Mouse (Mus musculus) embryonic facial prominence, embryonic 15.5 days (tissue): ENCODE results near the gene Paqr8. TPM values are rescaled to one million over a fixed set of nuclear protein-coding genes. Genes with fewer than 3 reads are reported as not detected.

Source experiments
- ATAC-seq: fragments of 200-750 bp; cut with Nextera tagmentation; 2 replicates; pipeline ENCODE4 v1.8.0; 2017; ENCODE audit warnings: low read depth, moderate TSS enrichment; ENCODE audit not compliant: insufficient number of reproducible peaks, low FRiP score, low TSS enrichment
- H3K27ac ChIP-seq: fragments of 300-500 bp; sonication (generic); replicated peaks from 2 replicates; pipeline ENCODE4 v1.5.1; 2015; ENCODE audit warnings: mild to moderate bottlenecking, inconsistent platforms
- H3K27me3 ChIP-seq: fragments of 300-500 bp; sonication (generic); 2 replicates; pipeline ENCODE4 v1.6.1; 2015; ENCODE audit warnings: inconsistent platforms
- H3K36me3 ChIP-seq: fragments of 300-500 bp; sonication (generic); 2 replicates; pipeline ENCODE4 v1.6.1; 2015; ENCODE audit warnings: mild to moderate bottlenecking, inconsistent platforms
- H3K4me1 ChIP-seq: fragments of 300-500 bp; sonication (generic); 2 replicates; pipeline ENCODE4 v1.6.1; 2015; ENCODE audit warnings: inconsistent platforms
- H3K4me2 ChIP-seq: fragments of 300-500 bp; sonication (generic); replicated peaks from 2 replicates; pipeline ENCODE4 v1.6.1; 2015; ENCODE audit warnings: mild to moderate bottlenecking, inconsistent platforms
- H3K4me3 ChIP-seq: fragments of 300-500 bp; sonication (generic); replicated peaks from 2 replicates; pipeline ENCODE4 v1.5.1; 2015; ENCODE audit warnings: mild to moderate bottlenecking, inconsistent platforms
- H3K9ac ChIP-seq: fragments of 300-500 bp; sonication (generic); 2 replicates; pipeline ENCODE4 v1.6.1; 2015; ENCODE audit warnings: inconsistent platforms
- H3K9me3 ChIP-seq: fragments of 300-500 bp; sonication (generic); replicated peaks from 2 replicates; pipeline ENCODE4 v1.6.1; 2016; ENCODE audit warnings: inconsistent platforms
- WGBS: fragments of 180-500 bp; shearing (Covaris S2); methylation state at CpG from one replicate; pipeline ENCODE4 v1.1.7; 2015; 5-methylcytosine and 5-hydroxymethylcytosine counted together
- polyA plus RNA-seq: library from polyadenylated mRNA; unstranded; fragments of >200 nt; fragmentation: Nextera tagmentation; extraction: Ambion mirVana; gene quantifications from 2 replicates; pipeline ENCODE4 v1.2.1, GENCODE M21; 2015

Paqr8 gene
- 5.4 and 5.8 TPM in 2 replicates for polyA plus RNA-seq

DNA sequence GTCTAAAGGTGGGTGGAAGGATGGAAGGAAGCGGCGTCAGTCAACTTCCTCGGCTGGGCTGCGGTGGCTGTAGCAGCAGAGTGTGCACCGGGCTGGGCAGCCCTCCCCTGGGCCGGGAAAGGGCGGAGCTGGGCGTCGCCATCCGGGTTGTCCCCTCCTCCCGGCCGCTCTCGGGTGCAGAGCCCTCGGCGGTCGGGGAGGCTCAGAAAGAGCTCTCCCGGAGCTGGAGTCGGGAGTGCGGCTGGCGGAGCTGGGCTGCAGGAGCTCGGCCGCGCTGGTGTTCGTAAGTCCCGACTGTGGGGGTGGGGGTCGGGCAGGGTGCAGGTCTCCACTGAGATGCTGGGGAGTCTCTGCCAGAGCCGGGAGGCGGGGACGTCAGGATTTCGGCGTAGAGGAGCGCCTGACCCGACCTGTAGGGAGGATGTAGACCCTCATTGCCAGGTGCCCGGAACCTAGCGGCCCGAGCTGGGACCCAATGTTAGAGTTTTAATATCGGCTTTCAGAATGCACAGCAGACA lies at the start of gene Paqr8:
TSS of gene Paqr8 (plus strand) at position 203 of the 518 bp plus-strand sequence.
- H3K36me3 ChIP-seq: no peaks in the 10 kb centered on the region
- ATAC-seq: peak; percentile 97
- under 1% methylated on average over 37 of the region's 37 CpGs for WGBS
- H3K27me3 ChIP-seq: no peaks in the 10 kb centered on the region
- peak within 1 kb of the TSS; percentile 85 for H3K27ac ChIP-seq
- H3K9ac ChIP-seq: peak within 1 kb of the TSS; percentile 67
- peaks cover 11% of the 10 kb centered on the region; the same call in 1 of the 2 replicates for H3K4me1 ChIP-seq
- peak within 1 kb of the TSS; percentile 71 for H3K4me2 ChIP-seq
- H3K4me3 ChIP-seq: peak within 1 kb of the TSS; percentile 69
- no peaks in the 10 kb centered on the region for H3K9me3 ChIP-seq

DNA sequence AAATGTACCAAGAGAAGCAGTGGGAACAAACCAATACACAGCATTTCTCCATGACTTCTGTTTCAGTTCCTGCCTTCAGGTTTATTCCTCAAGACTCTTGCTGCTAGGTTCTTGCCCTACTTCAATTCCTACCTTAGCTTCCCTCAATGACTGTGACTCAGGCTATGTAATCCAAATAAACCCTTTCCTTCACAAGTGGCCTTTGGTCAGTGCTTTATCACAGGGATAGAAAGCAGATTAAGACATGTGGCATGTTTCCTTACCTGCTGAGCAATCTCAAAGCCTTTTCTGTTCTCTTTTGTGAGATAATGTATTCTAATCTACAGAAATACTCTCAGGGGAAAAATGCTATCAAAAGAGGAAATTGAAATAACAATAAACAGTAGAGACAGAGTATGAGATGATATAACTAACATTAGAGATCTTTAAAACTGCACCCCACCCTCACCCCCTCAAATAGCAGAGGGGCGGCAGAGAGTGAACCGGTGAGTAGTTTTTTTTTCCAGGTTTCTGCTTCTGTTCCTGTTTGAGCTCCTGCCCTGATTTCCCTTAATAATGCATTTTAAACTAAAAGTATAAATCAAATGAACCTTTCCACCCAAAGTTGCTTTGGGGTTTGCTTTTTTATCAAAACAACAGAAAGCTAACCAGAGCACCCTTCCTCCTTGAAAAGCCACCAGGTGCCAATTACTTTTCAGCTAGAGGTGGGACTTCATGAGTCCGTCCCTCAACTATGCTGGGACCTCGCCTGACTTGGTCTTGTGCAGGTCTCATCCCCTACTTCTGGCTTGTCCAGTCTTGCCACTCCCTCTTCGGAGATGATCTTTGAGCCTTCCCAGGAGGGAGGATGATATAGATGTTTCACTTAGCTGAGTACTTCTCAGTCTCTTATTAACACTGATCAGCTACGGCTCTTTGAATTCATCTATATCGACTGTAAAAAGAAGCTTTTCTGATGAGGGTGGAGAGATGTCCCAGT lies 33.2 kb upstream of the Paqr8 start:
- H3K36me3 ChIP-seq: no peaks in the 10 kb centered on the region
- ATAC-seq: no peak
- WGBS: 80% methylated on average over 7 of the region's 7 CpGs

DNA sequence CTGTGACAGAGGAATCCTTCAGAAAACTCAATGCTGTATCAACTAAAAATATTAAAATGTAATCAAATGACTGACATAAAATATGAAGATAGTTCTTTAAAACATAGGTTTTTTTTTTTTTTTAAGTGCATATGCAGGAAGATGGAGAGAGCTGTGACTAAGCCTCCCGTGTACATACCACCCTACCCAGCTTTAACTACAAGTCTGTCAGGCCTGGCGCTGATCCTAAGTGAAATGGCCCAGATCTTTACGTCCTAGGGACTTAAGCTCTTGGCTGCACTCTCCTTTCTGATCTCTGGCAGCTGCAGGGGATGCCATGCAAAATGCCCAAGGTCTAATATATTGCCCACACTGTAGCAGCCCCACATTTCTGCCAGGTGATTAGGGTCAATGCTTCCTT lies 29.6 kb upstream of the Paqr8 start:
- Histone ChIP-seq H3K27me3 (no peaks in the 10 kb centered on the region), H3K9me3 (no peaks in the 10 kb centered on the region), H3K36me3 (no peaks in the 10 kb centered on the region), H3K4me1 (no peaks in the 10 kb centered on the region), H3K9ac (no peak overlapping the region), H3K4me3 (no peak overlapping the region), H3K27ac (no peak overlapping the region), H3K4me2 (no peak overlapping the region)
- no peak for ATAC-seq
- WGBS: 64% methylated on average over 3 of the region's 3 CpGs

More for the DNA sequence above, 33.2 kb upstream of the Paqr8 start:
- no peak overlapping the region for H3K4me2 ChIP-seq
- no peaks in the 10 kb centered on the region for H3K4me1 ChIP-seq
- H3K27me3 ChIP-seq: no peaks in the 10 kb centered on the region
- no peaks in the 10 kb centered on the region for H3K9me3 ChIP-seq
- no peak overlapping the region for H3K27ac ChIP-seq
- H3K4me3 ChIP-seq: no peak overlapping the region
- H3K9ac ChIP-seq: no peak overlapping the region

DNA sequence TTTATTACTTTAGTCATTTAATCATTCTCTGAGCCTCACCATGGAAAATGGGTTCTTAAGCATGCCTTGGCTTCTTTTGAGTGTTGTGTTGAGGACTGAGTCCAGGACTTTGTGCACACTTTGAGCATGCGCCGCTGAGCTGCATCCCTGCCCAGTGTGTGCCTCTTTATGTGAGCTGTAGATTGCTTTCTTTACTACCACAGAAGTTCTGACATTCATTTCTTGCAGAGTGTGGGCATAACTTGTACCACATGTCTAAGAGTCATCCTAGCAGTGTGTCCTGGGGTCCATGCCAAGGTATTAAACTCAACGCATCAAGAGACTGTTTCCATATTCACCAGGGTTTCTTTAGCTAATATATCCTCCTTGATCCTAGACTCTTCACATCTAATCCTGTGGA lies 28.5 kb upstream of the Paqr8 start:
- Histone ChIP-seq H3K4me1 (no peaks in the 10 kb centered on the region), H3K27ac (no peak overlapping the region), H3K9me3 (no peaks in the 10 kb centered on the region), H3K4me2 (no peak overlapping the region), H3K27me3 (no peaks in the 10 kb centered on the region), H3K36me3 (no peaks in the 10 kb centered on the region), H3K9ac (no peak overlapping the region), H3K4me3 (no peak overlapping the region)
- ATAC-seq: no peak; the same call in 1 of the 2 replicates
- 58% methylated on average over 3 of the region's 3 CpGs for WGBS

DNA sequence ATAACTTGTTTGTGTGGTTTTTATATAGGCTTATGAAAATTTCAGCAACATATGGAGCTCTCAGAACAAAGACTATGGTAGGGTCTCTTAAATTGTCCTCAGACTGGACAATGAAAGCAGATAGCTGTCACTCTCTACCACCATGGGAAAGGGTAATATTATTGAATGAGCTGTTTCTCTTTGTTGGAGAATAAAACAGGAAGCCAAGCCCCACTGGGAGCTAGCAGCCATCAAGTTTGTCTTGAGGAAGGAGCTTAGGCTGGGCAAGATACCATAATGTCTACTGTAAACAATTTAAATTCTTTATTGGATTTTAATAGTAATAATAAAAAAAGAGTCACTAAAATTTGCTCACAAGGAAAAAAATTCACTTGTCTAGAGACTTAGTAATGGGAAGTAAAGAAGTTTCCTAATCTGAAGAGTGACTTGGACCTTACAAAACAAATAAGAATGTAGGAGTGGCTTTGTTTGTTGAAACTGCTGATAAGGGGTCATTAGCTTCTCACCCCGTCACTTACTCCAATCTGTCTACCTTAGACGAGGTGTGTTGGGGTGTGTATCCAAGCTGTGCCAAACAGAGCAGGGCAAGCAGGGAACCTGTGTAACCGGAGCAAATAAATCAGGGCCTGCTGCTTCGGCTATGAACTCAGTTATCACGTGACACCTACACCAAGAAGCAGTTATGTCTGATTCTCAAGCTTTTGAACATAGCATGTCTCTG lies 26.8 kb upstream of the Paqr8 start:
- no peak overlapping the region for H3K4me3 ChIP-seq
- no peak overlapping the region for H3K4me2 ChIP-seq
- no peak for ATAC-seq
- H3K36me3 ChIP-seq: no peaks in the 10 kb centered on the region
- no peaks in the 10 kb centered on the region for H3K4me1 ChIP-seq
- H3K9ac ChIP-seq: no peak overlapping the region
- WGBS: 54% methylated on average over 5 of the region's 5 CpGs
- H3K9me3 ChIP-seq: no peaks in the 10 kb centered on the region
- H3K27ac ChIP-seq: no peak overlapping the region
- no peaks in the 10 kb centered on the region for H3K27me3 ChIP-seq

DNA sequence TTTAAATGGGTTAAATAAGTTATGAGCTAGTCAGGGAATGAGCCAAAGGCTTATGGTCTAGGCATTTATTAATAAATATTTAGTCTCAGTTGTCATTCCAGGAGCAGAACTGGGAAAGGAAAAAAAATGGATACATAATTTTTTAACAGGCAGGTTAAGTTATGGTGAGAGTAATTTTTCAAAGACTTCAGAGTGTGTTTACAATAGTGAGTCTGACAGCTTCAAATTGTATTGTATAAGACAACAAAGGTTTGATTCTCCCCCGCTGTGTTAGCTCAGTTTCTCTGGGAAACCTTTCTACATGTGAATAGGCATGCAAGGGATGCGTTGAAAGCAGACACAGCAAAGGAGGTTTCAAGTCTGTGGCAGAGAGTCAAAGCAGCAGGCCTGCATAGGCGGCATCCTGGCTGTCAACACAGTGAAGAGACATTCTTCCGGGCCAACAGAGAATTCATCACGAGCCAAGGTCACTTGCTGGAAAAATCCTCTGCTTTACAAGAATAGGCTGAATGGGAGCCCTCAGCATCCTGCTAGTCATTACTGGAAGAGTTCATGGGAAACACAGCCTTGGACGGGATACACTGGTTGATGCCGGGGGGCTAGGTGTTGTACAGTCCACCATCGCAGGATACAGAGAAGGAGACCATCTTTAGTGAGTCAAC lies 23.0 kb upstream of the Paqr8 start:
- Histone ChIP-seq H3K27me3 (no peaks in the 10 kb centered on the region), H3K36me3 (no peaks in the 10 kb centered on the region), H3K27ac (no peak overlapping the region), H3K4me1 (no peaks in the 10 kb centered on the region), H3K4me3 (no peak overlapping the region), H3K9me3 (no peaks in the 10 kb centered on the region), H3K9ac (no peak overlapping the region), H3K4me2 (no peak overlapping the region)
- WGBS: 46% methylated on average over 8 of the region's 8 CpGs
- no peak for ATAC-seq

DNA sequence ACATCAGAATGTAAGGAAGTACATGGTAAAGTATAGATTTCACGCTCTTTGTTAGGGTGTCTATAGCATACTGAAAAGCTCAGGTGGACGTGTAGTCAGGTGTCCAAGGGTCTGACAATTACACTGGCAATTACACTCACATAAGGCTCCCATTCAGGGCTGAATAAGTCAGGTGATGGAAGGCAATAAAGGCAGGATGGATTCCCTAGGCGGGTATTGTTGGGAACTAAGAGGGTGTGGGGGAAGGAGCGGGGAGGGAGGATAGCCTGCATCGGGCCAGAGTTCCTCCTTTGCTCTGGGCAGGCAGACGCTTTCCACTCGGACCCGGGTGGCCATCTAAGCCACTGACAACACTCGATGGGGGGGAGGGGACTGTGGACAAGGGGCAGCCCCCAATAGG lies 22.4 kb upstream of the Paqr8 start:
- no peak for ATAC-seq
- Histone ChIP-seq H3K9ac (no peak overlapping the region), H3K4me2 (no peak overlapping the region), H3K4me1 (no peaks in the 10 kb centered on the region), H3K4me3 (no peak overlapping the region), H3K9me3 (no peaks in the 10 kb centered on the region), H3K27ac (no peak overlapping the region), H3K27me3 (no peaks in the 10 kb centered on the region), H3K36me3 (no peaks in the 10 kb centered on the region)
- WGBS: 56% methylated on average over 9 of the region's 9 CpGs

DNA sequence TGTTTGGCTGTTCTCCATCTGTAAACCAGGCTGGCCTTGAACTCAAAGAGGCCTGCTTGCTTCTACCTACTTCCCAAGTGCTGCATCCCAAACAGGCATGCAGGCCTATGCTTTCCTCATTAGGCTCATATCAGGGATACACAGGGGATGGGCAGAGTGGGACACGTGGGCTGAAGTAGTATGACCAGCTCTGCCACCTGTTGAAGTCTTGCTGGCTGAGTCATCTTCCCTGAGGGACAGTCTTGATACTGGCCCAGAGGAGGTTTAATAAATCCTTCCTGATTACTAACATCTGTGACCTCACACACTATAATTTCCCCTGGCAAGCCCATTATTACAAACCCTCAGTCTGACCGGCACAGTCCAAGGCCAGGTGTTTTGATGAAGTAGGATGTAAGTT lies 19.5 kb upstream of the Paqr8 start:
- Histone ChIP-seq H3K27me3 (no peaks in the 10 kb centered on the region), H3K4me2 (no peak overlapping the region), H3K4me3 (no peak overlapping the region), H3K4me1 (no peaks in the 10 kb centered on the region), H3K36me3 (no peaks in the 10 kb centered on the region), H3K27ac (no peak overlapping the region), H3K9me3 (no peaks in the 10 kb centered on the region), H3K9ac (no peak overlapping the region)
- peak; percentile 68; the same call in 1 of the 2 replicates for ATAC-seq
- 37% methylated on average over 2 of the region's 2 CpGs for WGBS

DNA sequence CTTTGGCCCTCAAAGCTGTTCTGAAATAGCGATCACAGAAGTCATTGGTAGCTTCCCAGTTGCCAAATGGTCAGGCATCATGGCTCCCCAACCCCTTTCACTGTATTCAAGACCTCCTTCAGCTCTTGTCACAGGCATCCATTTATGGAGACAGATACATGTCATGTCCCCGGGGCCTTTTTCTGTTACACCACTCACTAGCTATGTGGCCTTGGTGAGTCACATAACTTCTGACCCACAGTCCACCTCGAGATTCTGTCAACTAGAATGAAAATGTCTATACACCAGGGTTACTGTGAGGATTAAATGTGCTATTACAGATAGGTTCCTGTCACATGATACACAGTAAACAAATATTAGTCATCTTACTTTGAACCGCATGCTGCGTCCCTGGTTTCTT lies 17.9 kb upstream of the Paqr8 start:
- Histone ChIP-seq H3K36me3 (no peaks in the 10 kb centered on the region), H3K27ac (no peak overlapping the region), H3K4me1 (no peaks in the 10 kb centered on the region), H3K27me3 (no peaks in the 10 kb centered on the region), H3K4me2 (no peak overlapping the region), H3K9ac (no peak overlapping the region), H3K9me3 (no peaks in the 10 kb centered on the region), H3K4me3 (no peak overlapping the region)
- 80% methylated on average over 5 of the region's 5 CpGs for WGBS
- ATAC-seq: no peak

DNA sequence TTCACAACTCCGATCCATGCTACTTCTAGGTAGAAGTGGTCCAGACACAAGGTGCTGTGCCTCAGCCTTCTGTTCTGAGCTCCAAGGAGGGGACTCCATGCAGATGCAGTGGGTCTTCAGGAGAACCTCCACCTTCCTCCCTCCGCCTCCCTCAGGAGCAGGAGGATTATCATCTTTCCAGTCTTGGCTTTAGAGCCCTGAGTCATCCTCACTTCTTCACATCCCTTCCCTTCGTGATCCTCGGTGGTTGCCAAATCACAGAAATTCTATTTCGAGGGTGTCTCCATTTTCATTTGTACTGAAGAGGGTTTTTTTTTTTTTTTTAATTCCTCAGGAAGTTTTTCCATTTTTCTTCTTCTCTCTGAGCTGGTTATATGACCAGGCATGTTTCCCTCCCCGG lies 16.3 kb upstream of the Paqr8 start:
- no peak overlapping the region for H3K4me3 ChIP-seq
- H3K9me3 ChIP-seq: no peaks in the 10 kb centered on the region
- no peak for ATAC-seq
- H3K4me2 ChIP-seq: no peak overlapping the region
- H3K27ac ChIP-seq: no peak overlapping the region
- WGBS: 80% methylated on average over 6 of the region's 6 CpGs
- no peaks in the 10 kb centered on the region for H3K36me3 ChIP-seq
- no peaks in the 10 kb centered on the region for H3K4me1 ChIP-seq
- H3K9ac ChIP-seq: no peak overlapping the region
- no peaks in the 10 kb centered on the region for H3K27me3 ChIP-seq

DNA sequence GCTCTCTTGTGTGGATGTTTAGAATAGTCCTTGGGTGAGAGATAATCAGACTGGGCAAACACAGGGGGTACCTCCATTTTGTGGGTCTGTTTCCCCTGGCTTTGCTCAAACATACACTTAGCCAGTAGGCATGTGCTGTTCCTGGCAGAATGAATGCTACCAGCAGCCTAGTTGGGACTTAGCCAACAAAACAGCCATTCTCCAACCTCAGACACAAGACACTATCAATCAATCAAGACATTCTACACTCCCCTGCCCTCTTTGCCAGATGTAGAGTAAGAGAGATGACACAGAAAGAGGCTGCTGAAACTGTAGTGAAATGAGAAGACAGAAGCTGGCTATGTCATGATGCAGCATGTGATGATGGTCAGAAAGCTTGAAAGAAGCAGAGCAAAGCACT lies 13.1 kb upstream of the Paqr8 start:
- Histone ChIP-seq H3K27me3 (no peaks in the 10 kb centered on the region), H3K9me3 (no peaks in the 10 kb centered on the region), H3K36me3 (no peaks in the 10 kb centered on the region), H3K4me1 (no peaks in the 10 kb centered on the region), H3K4me2 (no peak overlapping the region), H3K4me3 (no peak overlapping the region), H3K9ac (no peak overlapping the region), H3K27ac (no peak overlapping the region)
- ATAC-seq: no peak
